Mouse (Mus musculus) megakaryocyte progenitor cell, adult 5-6 weeks (primary cell): ENCODE results near the gene Il10ra. TPM values are rescaled to one million over a fixed set of nuclear protein-coding genes. Genes with fewer than 3 reads are reported as not detected.
A peak's percentile ranks its signal among the peaks of the same experiment; 100 is the strongest.

Experiments used
- ATAC-seq: replicated peaks from 2 replicates; pipeline ENCODE4 v1.8.0; 2016; ENCODE audit warnings: mild to moderate bottlenecking, moderate TSS enrichment, inconsistent platforms; ENCODE audit not compliant: poor library complexity
- total RNA-seq, 2 experiments: library from RNA; stranded (forward) in 1 of 2; stranded (reverse) in 1 of 2; fragments of 157-497, 149-512 nt in 1 of 2; fragments of 200-1000 nt in 1 of 2; gene quantifications; 2 replicates each; pipeline versions ENCODE4 v1.2.3 to v1.2.4; 2015 to 2017

The Il10ra gene
- total RNA-seq, 2 experiments from 2014 or later, result 3.9 to 9.2 TPM

GRCm38 (mm10) chr9:45261466-45261865, 7.5 kb downstream of the Il10ra start:
- no peak for ATAC-seq

- ATAC-seq, result no peak
Observed at GRCm38 (mm10) chr9:45259065-45259464, 9.9 kb downstream of the Il10ra start.

- ATAC-seq, result no peak
Observed at GRCm38 (mm10) chr9:45255967-45256366, 13.0 kb downstream of the Il10ra start.

- ATAC-seq, result no peak
Observed at GRCm38 (mm10) chr9:45255431-45255830, 13.5 kb downstream of the Il10ra start.

- no peak for ATAC-seq
Observed at GRCm38 (mm10) chr9:45254605-45255004, 14.3 kb downstream of the Il10ra start.

- no peak for ATAC-seq
Observed at GRCm38 (mm10) chr9:45254021-45254420, 14.9 kb downstream of the Il10ra start.

- 0 out of 2 replicates have a peak, but pooled peaks have one; percentile 14 for ATAC-seq
Observed at GRCm38 (mm10) chr9:45252395-45252794, 16.6 kb downstream of the Il10ra start.

GRCm38 (mm10) chr9:45251990-45252389, 17.0 kb downstream of the Il10ra start:
- no peak for ATAC-seq

GRCm38 (mm10) chr9:45251281-45251680, 17.7 kb downstream of the Il10ra start:
- ATAC-seq, result peak; percentile 53

GRCm38 (mm10) chr9:45250306-45250705, 18.6 kb downstream of the Il10ra start:
- ATAC-seq, result no peak

- no peak for ATAC-seq
Observed at GRCm38 (mm10) chr9:45247536-45247935, 21.4 kb downstream of the Il10ra start.

GRCm38 (mm10) chr9:45246060-45246459, 22.9 kb downstream of the Il10ra start:
- ATAC-seq, result peak; percentile 92

GRCm38 (mm10) chr9:45245432-45245831, 23.5 kb downstream of the Il10ra start:
- no peak for ATAC-seq

- ATAC-seq, result peak; percentile 56
Observed at GRCm38 (mm10) chr9:45241397-45241796, 27.6 kb downstream of the Il10ra start.

- no peak for ATAC-seq
Observed at GRCm38 (mm10) chr9:45236744-45237143, 32.2 kb downstream of the Il10ra start.

GRCm38 (mm10) chr9:45235668-45236227, 33.2 kb downstream of the Il10ra start:
- ATAC-seq, result peak; percentile 37; the same call in 1 of the 2 replicates

- ATAC-seq, result no peak
Observed at GRCm38 (mm10) chr9:45229359-45229758, 39.6 kb downstream of the Il10ra start.

- peak; percentile 85 for ATAC-seq
Observed at GRCm38 (mm10) chr9:45221567-45221966, 47.4 kb downstream of the Il10ra start.

- ATAC-seq, result peak; percentile 47
Observed at GRCm38 (mm10) chr9:45219644-45220043, 49.3 kb downstream of the Il10ra start.

GRCm38 (mm10) chr9:45215526-45216179, 53.3 kb downstream of the Il10ra start:
- no peak for ATAC-seq

- no peak for ATAC-seq
Observed at GRCm38 (mm10) chr9:45212001-45212400, 56.9 kb downstream of the Il10ra start.

GRCm38 (mm10) chr9:45207015-45207743, 61.8 kb downstream of the Il10ra start:
- ATAC-seq, result peak; percentile 46; the same call in 1 of the 2 replicates
